Mouse (Mus musculus) liver, embryonic 13.5 days (tissue): ENCODE measurements around the gene Ostn. TPM values are rescaled to one million over a fixed set of nuclear protein-coding genes. Genes with fewer than 3 reads are reported as not detected.

Experiments
- ATAC-seq: fragments of 200-750 bp; cut with Nextera tagmentation; 2 replicates; pipeline ENCODE4 v1.8.0; 2017; ENCODE audit warnings: low read depth, mild to moderate bottlenecking, moderate number of reproducible peaks, moderate library complexity
- DNase-seq: peaks from one replicate; pipeline ENCODE4 v3.0.0; 2022
- H3K27ac ChIP-seq: fragments of 300-500 bp; sonication (generic); 2 replicates; pipeline ENCODE4 v1.5.1; 2015; ENCODE audit warnings: moderate library complexity, mild to moderate bottlenecking, inconsistent platforms
- H3K27me3 ChIP-seq: fragments of 300-500 bp; sonication (generic); 2 replicates; pipeline ENCODE4 v1.6.1; 2015; ENCODE audit warnings: mild to moderate bottlenecking, inconsistent platforms
- H3K36me3 ChIP-seq: fragments of 300-500 bp; sonication (generic); 2 replicates; pipeline ENCODE4 v1.6.1; 2015; ENCODE audit warnings: mild to moderate bottlenecking, inconsistent platforms
- H3K4me1 ChIP-seq: fragments of 300-500 bp; sonication (generic); replicated peaks from 2 replicates; pipeline ENCODE4 v1.6.1; 2015; ENCODE audit warnings: inconsistent platforms
- H3K4me2 ChIP-seq: fragments of 300-500 bp; sonication (generic); 2 replicates; pipeline ENCODE4 v1.6.1; 2015; ENCODE audit warnings: inconsistent platforms, mild to moderate bottlenecking, moderate library complexity
- H3K4me3 ChIP-seq: fragments of 300-500 bp; sonication (generic); replicated peaks from 2 replicates; pipeline ENCODE4 v1.5.1; 2015; ENCODE audit warnings: mild to moderate bottlenecking, inconsistent platforms
- H3K9ac ChIP-seq: fragments of 300-500 bp; sonication (generic); 2 replicates; pipeline ENCODE4 v1.6.1; 2015; ENCODE audit warnings: mild to moderate bottlenecking, inconsistent platforms
- H3K9me3 ChIP-seq: fragments of 300-500 bp; sonication (generic); replicated peaks from 2 replicates; pipeline ENCODE4 v1.6.1; 2016; ENCODE audit warnings: inconsistent platforms
- WGBS: fragments of 180-500 bp; shearing (Covaris S2); methylation state at CpG from one replicate; pipeline ENCODE4 v1.1.7; 2015; ENCODE audit not compliant: insufficient replicate concordance; 5-methylcytosine and 5-hydroxymethylcytosine counted together
- polyA plus RNA-seq: library from polyadenylated mRNA; unstranded; fragments of >200 nt; fragmentation: Nextera tagmentation; extraction: Ambion mirVana; gene quantifications from 2 replicates; pipeline ENCODE4 v1.2.1, GENCODE M21; 2015

Ostn gene
- polyA plus RNA-seq, 1 experiment from 2014 or later, result not detected

DNA sequence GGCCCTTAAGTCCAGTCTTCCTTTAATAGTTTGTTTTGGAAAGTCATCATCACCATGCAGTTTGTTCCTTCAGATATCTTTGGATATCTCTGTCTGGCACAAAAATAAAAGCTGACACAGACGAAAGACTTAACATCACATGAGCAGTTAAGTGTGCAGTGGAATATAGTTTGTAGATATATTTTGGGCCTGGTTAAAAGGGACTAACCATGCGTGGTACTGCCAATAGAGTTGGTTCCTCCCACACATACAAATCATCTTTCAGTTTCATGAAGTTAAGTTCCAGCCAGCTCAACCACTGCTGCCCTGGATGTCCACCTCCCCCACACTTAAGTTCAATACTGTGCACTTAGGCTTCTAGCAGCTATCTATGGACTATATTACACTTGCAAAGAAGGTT, 47.2 kb downstream of the Ostn start:
- 61% methylated on average over 2 of the region's 2 CpGs for WGBS
- no peak for DNase-seq

GRCm38 (mm10) chr16:27360059-27360458, 52.8 kb downstream of the Ostn start:
- Histone ChIP-seq H3K9ac (no peak overlapping the region), H3K9me3 (no peaks in the 10 kb centered on the region), H3K4me3 (no peak overlapping the region), H3K27me3 (no peaks in the 10 kb centered on the region), H3K36me3 (no peaks in the 10 kb centered on the region), H3K27ac (no peak overlapping the region), H3K4me2 (no peak overlapping the region), H3K4me1 (no peaks in the 10 kb centered on the region)
- DNase-seq (no peak), ATAC-seq (no peak)
- WGBS, result 72% methylated on average over 1 of the region's 1 CpGs

More for the DNA sequence above, 47.2 kb downstream of the Ostn start:
- no peak overlapping the region for H3K9ac ChIP-seq
- no peak overlapping the region for H3K27ac ChIP-seq
- H3K9me3 ChIP-seq, result no peaks in the 10 kb centered on the region
- H3K36me3 ChIP-seq, result no peaks in the 10 kb centered on the region
- no peak for ATAC-seq
- no peak overlapping the region for H3K4me3 ChIP-seq
- no peaks in the 10 kb centered on the region for H3K27me3 ChIP-seq
- H3K4me1 ChIP-seq, result no peaks in the 10 kb centered on the region
- no peak overlapping the region for H3K4me2 ChIP-seq

- DNase-seq, result no peak
- Histone ChIP-seq H3K9ac (no peak within 1 kb of the TSS), H3K27me3 (no peaks in the 10 kb centered on the region), H3K4me3 (no peak within 1 kb of the TSS), H3K4me2 (no peak within 1 kb of the TSS), H3K27ac (no peak within 1 kb of the TSS), H3K4me1 (no peaks in the 10 kb centered on the region), H3K9me3 (no peaks in the 10 kb centered on the region), H3K36me3 (no peaks in the 10 kb centered on the region)
- 72% methylated on average over 8 of the region's 8 CpGs for WGBS
- no peak for ATAC-seq
Measured at GRCm38 (mm10) chr16:27370191-27370590, 62.9 kb downstream of the Ostn start, which contains the start of gene Uts2b. Uts2b (minus strand) TSS chr16:27370239.

DNA sequence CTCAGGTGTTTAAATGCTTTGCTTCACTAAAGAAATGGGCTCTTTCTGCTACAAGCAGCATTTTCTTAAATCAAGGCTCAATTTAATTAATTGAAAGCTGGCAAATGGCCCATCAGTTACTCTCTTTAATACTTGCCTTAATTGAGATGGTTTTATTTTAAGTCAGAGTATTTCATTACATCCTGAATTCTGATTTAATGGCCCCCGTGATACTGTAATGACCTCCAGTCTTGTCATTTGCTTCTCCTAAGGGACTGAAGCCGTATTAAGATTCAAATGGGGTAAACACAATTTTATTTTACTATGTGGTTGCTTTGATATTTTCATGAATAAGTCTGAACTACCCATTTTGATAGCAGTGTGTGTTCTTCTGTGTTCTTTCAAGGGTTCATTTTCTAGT, 63.4 kb downstream of the Ostn start:
- no peaks in the 10 kb centered on the region for H3K36me3 ChIP-seq
- H3K9ac ChIP-seq, result no peak overlapping the region
- no peaks in the 10 kb centered on the region for H3K9me3 ChIP-seq
- WGBS, result 65% methylated on average over 2 of the region's 2 CpGs
- ATAC-seq (no peak), DNase-seq (no peak)
- H3K27ac ChIP-seq, result no peak overlapping the region
- no peaks in the 10 kb centered on the region for H3K27me3 ChIP-seq
- no peaks in the 10 kb centered on the region for H3K4me1 ChIP-seq
- H3K4me3 ChIP-seq, result no peak overlapping the region
- no peak overlapping the region for H3K4me2 ChIP-seq

- DNase-seq, result no peak
- 25% methylated on average over 3 of the region's 3 CpGs for WGBS
- H3K36me3 ChIP-seq, result no peaks in the 10 kb centered on the region
- H3K4me3 ChIP-seq, result no peak overlapping the region
- ATAC-seq, result 0 out of 2 replicates have a peak, but pooled peaks have one; percentile 12
- H3K27me3 ChIP-seq, result no peaks in the 10 kb centered on the region
- no peak overlapping the region for H3K4me2 ChIP-seq
- no peak overlapping the region for H3K27ac ChIP-seq
- no peaks in the 10 kb centered on the region for H3K4me1 ChIP-seq
- no peak overlapping the region for H3K9ac ChIP-seq
- H3K9me3 ChIP-seq, result no peaks in the 10 kb centered on the region
Measured at GRCm38 (mm10) chr16:27374139-27374538, 66.8 kb downstream of the Ostn start.

DNA sequence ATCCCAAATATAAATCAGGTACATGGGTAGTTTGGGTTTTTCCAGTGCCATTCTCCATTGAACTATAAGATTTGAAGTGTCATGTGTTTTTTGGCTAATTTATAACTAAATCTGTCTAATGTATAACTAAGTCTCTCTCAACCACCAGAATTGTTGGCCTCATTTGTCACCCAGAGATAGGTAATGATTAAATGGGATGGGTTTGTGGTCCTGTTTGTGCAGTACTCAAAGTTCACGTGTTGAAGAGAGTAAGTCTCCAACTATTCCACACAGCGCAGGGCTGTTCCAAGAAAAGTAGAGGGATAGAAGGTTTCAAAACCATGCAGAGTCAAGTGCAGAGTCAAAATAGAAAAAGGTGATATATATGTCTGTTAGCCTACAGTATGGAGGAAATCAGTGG, 68.0 kb downstream of the Ostn start:
- H3K4me1 ChIP-seq, result no peaks in the 10 kb centered on the region
- H3K36me3 ChIP-seq, result no peaks in the 10 kb centered on the region
- H3K27ac ChIP-seq, result no peak overlapping the region
- 68% methylated on average over 2 of the region's 2 CpGs for WGBS
- ATAC-seq, result peak; percentile 50
- no peak overlapping the region for H3K4me3 ChIP-seq
- H3K27me3 ChIP-seq, result no peaks in the 10 kb centered on the region
- no peak for DNase-seq
- H3K9ac ChIP-seq, result no peak overlapping the region
- H3K9me3 ChIP-seq, result no peaks in the 10 kb centered on the region
- no peak overlapping the region for H3K4me2 ChIP-seq

- DNase-seq (no peak), ATAC-seq (no peak)
- Histone ChIP-seq H3K27ac (no peak overlapping the region), H3K36me3 (no peaks in the 10 kb centered on the region), H3K9ac (no peak overlapping the region), H3K27me3 (no peaks in the 10 kb centered on the region), H3K4me2 (no peak overlapping the region), H3K4me1 (no peaks in the 10 kb centered on the region), H3K4me3 (no peak overlapping the region), H3K9me3 (no peaks in the 10 kb centered on the region)
Measured at GRCm38 (mm10) chr16:27376556-27376955, 69.3 kb downstream of the Ostn start.

DNA sequence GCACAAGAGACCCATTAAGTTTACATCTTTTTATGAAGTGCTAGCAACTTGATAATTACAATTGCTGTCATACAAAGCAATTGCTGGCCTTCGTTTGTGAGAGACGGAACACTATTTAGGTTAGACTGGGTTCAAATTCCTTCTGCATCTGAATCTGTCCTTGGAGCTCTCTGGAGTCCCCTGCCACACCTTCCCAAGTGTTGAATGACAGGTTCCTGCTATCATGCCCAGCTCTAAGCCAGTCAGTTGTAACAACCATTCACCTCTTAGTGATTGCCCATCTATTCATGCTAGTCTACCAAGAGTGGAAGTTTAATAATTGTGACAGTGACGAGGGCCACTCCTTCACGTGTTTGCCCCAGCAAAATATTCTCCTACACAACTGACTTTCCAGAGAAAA, 74.9 kb downstream of the Ostn start:
- Histone ChIP-seq H3K4me2 (no peak overlapping the region), H3K4me3 (no peak overlapping the region), H3K27ac (no peak overlapping the region), H3K36me3 (no peaks in the 10 kb centered on the region), H3K9me3 (no peaks in the 10 kb centered on the region), H3K4me1 (peaks cover 2% of the 10 kb centered on the region; the same call in 1 of the 2 replicates), H3K27me3 (no peaks in the 10 kb centered on the region), H3K9ac (no peak overlapping the region)
- ATAC-seq (no peak), DNase-seq (no peak)
- WGBS, result 70% methylated on average over 4 of the region's 4 CpGs

DNA sequence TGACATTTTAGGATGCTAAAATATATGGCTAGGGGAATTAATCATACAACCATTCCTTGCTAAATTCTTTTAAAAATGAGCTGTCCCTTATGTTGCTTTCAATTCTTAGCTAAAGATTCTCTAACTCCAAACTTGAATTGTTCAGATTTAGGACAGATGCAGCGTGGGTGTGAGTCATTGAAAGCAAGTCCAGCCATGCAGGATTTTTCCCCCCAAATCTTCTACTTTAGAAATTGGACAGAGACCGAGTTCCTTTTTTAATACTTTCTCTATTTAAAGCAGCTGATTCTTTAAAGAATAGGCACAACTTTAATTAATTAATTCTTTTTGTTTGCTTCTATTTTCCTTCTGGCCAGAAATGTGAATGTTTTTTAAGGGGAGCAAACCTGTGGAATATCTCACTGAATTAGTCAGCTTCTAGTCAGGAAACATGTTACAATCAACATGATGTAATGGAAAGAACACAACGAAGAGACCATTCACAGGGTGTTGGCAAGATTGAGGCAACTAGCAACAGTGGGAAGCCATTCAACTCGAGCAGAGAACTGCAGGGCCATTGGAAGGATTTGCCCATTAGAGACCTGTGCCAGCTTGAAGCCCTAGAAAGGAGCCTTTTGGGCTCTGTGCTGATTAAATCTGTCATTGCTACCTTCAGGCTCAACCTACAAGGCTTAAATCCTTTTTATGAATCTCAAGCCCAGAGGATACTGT, 77.8 kb downstream of the Ostn start:
- no peaks in the 10 kb centered on the region for H3K9me3 ChIP-seq
- no peak overlapping the region for H3K27ac ChIP-seq

DNA sequence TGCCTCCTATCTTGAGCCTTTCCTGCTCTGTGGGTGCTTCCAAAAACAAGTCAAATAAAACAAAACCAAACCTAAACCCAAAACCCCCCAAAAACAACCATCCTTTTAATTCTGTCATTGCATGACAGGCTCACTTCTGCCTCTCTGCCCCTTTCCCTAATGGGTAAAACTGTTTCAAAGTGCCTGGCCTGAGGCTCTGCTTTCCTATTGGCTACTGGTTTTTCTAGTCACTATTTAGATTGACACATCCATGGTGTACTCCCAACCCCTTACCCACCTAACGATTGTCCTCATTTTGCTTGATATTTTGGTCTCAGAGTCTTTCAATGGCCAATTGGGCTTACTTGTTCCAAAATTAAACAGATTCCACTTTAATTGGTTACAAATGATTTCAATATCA, 78.4 kb downstream of the Ostn start:
- no peak overlapping the region for H3K4me2 ChIP-seq

More for the DNA sequence above, 77.8 kb downstream of the Ostn start:
- Histone ChIP-seq H3K4me2 (no peak overlapping the region), H3K4me1 (peaks cover 22% of the 10 kb centered on the region), H3K27me3 (no peaks in the 10 kb centered on the region), H3K9ac (no peak overlapping the region), H3K36me3 (no peaks in the 10 kb centered on the region), H3K4me3 (no peak overlapping the region)
- WGBS, result 49% methylated on average over 4 of the region's 4 CpGs
- DNase-seq (no peak), ATAC-seq (no peak)

GRCm38 (mm10) chr16:27386850-27387407, 79.6 kb downstream of the Ostn start:
- Histone ChIP-seq H3K36me3 (no peaks in the 10 kb centered on the region), H3K9ac (no peak overlapping the region), H3K9me3 (no peaks in the 10 kb centered on the region), H3K27ac (no peak overlapping the region), H3K4me2 (no peak overlapping the region), H3K4me1 (peaks cover 30% of the 10 kb centered on the region), H3K4me3 (no peak overlapping the region), H3K27me3 (no peaks in the 10 kb centered on the region)
- ATAC-seq, result no peak
- no peak for DNase-seq
- 67% methylated on average over 4 of the region's 4 CpGs for WGBS

More for the DNA sequence above, 78.4 kb downstream of the Ostn start:
- Histone ChIP-seq H3K9ac (no peak overlapping the region), H3K9me3 (no peaks in the 10 kb centered on the region), H3K27ac (no peak overlapping the region), H3K36me3 (no peaks in the 10 kb centered on the region), H3K27me3 (no peaks in the 10 kb centered on the region), H3K4me1 (peaks cover 28% of the 10 kb centered on the region), H3K4me3 (no peak overlapping the region)
- 60% methylated on average over 1 of the region's 1 CpGs for whole genome bisulfite sequencing
- ATAC-seq, result no peak
- no peak for DNase-seq
